Mouse (Mus musculus) gastrocnemius, postnatal 25 days (tissue): ENCODE results near the gene Smim13. TPM values are rescaled to one million over a fixed set of nuclear protein-coding genes. Genes with fewer than 3 reads are reported as not detected.
A peak's percentile ranks its signal among the peaks of the same experiment; 100 is the strongest.
"Not testable (repeated sequence)": the region's sequence is repeated elsewhere in the genome, so short reads cannot be mapped to it uniquely, and the experiment has no call there.

Experiments used
- DNase-seq: peaks from one replicate; pipeline ENCODE4 v3.0.0; 2022
- long read RNA-seq, 2 experiments: library from polyadenylated mRNA; stranded (forward); transcript quantifications; one replicate each; pipeline ENCODE4 v2.0.0; 2021
- total RNA-seq, 2 experiments: library from RNA; stranded (reverse); gene quantifications; 1 replicate in 1 of 2; 2 replicates in 1 of 2; pipeline ENCODE4 v1.2.3; 2021

Gene Smim13
- 10 to 100 TPM; 34.8 to 37.1 TPM for total RNA-seq
- long read RNA-seq, experiment 1, full-length matches to known transcripts = 23 of 30 reads
- long read RNA-seq, experiment 1, partial matches to known transcripts = 0 of 30 reads
- long read RNA-seq, experiment 1, other reads (novel, unspliced or antisense) = 7 of 30 reads
- long read RNA-seq, experiment 2, full-length matches to known transcripts = 30 of 35 reads
- long read RNA-seq, experiment 2, partial matches to known transcripts = 0 of 35 reads
- long read RNA-seq, experiment 2, other reads (novel, unspliced or antisense) = 5 of 35 reads

DNA sequence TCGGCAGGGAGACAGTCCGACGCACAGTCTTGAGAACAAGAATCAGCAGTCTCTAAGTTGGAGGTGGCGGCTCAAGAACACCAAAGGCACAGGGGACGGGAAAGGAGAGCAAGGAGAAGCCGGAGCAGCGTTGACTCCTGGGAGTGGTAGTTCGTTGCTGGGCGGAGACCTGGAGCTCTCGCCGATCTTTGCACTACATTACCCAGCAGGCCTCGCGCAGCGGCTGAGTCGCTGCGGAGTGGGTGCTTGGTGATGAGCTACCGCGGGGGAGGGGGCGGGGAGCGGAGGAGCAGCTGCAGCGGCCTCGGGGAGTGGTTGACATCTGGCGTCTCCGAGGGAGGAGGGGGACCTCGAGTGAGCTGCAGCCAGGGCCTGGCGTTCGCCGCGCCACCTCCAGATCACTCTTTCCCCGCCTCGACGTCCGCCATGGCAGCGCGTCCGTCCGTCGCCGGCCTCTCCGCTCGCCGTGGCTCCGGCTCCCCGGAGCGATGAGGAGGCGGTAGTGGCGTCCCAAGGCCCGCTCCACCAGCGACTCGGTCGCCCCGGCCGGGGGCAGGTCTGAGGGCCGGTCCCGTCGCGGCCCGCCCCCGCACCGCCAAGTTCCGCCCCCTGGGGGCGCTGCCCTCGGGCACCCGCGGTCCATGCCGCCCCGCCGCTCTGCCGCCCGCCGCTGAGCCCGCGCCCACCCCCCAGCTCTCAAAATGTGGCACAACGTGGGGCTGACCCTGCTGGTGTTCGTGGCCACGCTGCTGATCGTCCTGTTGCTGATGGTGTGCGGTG lies at the start of gene Smim13:
Gene Smim13, plus strand, starts transcription at position 307 of the 780 bp plus-strand sequence.
- DNase-seq = peak; percentile 97

DNA sequence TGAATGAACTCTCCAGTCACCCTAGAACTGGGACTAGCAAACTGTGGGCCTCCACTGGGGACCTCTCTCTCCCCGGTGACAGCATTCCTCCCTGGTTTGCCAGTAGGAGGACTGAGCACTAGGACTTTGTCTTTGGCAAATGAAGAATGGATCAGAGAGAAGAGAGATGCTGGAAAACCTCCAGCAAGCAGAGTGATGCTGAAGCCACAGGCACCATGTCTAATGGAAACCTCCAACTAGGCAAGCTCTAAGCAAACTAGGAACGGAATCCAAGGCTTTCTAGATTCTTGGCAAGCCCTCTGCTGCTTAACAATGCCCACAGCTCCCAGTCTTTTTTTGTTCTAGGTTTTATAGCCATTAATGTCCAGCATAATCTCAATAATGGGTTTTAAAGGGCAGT lies 48.8 kb upstream of the Smim13 start:
- DNase-seq = no peak

DNA sequence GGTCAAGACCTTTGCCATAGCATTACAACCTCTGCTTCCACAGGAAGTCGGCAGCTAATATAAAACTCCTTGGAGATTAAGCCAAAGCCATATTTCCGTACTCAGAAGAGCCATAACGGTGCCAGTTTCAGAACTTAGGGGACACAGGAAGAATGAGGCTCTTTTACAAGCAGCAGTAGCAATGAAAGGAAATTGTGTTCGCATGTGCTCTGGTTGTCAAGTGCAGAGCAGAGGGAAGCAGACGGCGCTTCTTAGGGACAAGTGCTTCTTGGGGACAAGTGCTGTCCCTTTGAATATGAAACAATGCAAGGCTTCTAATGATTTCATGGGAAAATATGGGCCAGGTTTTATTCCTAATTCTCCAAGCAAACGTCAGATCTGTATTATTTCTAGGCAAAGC lies 46.4 kb upstream of the Smim13 start:
- DNase-seq = no peak

- DNase-seq = no peak
Observed at GRCm38 (mm10) chr13:41203691-41204090, 46.0 kb upstream of the Smim13 start.

GRCm38 (mm10) chr13:41205568-41205967 lies 44.1 kb upstream of the Smim13 start:
- DNase-seq = not testable (repeated sequence)

GRCm38 (mm10) chr13:41206241-41206640 lies 43.4 kb upstream of the Smim13 start:
- no peak for DNase-seq

DNA sequence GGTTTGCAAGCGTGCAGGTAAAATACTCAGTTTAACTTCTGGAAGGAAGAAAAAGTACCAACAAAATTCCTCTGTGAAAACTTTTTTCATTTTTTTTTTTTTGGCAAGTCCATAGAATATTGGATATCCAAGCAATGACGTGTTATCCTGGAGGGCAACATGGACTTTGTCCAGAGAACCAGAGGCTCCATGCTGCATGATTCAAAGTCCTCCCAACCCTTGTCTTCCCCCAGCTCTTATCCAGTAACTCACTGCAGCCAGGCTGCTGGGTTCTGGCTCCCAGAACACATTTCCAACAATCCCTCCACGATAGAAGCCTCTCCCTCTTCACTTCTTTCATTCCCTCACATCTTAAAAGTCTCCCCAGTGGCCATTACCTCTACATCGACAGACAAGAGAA lies 38.4 kb upstream of the Smim13 start:
- DNase-seq = no peak

DNA sequence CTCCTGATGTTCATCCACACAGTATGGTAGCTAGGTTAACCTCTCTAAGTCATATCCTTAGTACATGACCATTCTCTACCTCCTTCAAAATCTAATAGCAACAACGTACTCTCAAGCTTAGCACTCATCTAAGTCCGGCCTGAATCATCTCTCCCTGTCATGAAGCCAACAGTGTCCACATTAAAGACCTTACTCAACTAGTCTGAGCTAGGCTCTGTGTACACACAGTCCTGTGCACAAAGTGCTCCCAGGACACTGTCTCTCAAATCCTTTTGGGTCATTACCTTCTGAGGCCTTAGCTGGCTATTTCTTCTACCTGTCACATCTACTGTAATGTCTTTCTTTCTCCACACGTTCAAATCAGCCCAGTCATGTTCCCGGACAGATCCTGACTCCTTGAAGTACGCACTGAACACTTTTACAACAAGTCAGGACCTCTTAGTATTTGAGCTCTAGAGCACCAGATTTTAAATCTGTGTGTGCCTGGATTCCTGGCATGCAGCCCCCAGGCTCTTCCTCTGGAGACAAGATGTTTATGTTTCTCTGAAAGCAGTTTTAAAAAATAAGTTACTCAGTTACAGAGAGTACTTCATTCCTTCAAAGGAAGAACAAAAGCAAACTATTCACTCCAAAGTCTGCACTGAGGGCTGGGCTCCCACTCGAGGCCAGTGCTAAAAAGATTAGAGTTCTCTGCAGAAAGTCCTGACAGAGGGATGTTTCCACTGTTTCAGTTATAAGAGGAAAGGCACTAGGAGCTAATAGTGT lies 36.9 kb upstream of the Smim13 start:
- no peak for DNase-seq

DNA sequence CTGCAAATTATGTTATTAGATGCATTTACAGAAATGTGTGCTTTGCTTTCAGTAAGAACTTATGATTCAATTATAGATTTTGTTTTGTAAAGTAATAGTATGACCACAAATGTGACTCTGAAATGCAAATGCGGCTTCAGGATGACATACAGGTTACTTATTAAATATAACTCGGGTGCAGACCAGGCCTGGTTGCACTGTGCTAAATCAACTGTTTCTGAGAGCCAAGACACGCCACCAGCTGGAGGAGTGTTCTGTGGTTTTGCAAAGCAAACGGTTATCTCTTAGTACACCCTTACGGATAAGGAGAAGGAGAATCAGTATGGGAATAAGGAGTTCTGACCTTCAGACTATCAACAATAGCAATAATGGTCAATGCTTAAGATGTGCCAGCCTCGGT lies 34.0 kb upstream of the Smim13 start:
- no peak for DNase-seq

DNA sequence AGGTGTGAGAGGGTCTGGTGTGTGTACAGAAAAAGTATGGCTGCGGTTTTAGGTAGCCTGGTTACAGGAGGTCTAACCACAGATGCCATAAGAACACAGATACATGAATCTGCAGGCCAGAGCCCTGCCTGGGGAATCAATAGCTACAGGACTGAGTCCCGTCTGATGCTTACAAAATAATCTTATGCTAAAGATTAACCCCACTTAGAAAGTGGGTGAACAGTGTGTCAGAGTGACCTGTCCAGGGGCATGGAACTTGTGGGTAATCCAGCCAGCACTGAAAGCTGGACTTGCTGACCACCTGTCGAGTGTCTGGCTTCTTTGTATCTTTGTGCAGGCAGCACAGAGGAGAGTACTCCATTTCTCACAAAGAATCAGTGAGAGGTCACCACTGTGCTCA lies 33.4 kb upstream of the Smim13 start:
- no peak for DNase-seq

DNA sequence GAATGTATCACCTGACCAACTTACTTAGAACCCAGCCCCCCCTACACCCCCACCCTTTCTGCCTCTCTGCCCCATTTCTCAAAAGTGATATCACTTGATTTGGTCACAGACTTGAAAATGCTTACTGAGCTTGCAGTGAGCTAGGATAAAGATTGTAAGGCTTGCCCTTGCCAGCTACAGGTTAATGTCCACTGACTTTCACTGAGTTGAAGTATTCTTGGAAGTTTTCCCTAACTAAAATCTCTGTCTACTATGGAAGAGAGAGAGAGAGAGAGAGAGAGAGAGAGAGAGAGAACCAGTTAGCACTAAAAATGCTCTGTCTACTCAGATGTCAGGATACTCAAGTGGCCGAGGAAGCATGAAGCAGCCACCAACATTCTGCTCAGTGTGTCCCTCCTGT lies 30.6 kb upstream of the Smim13 start:
- no peak for DNase-seq

DNA sequence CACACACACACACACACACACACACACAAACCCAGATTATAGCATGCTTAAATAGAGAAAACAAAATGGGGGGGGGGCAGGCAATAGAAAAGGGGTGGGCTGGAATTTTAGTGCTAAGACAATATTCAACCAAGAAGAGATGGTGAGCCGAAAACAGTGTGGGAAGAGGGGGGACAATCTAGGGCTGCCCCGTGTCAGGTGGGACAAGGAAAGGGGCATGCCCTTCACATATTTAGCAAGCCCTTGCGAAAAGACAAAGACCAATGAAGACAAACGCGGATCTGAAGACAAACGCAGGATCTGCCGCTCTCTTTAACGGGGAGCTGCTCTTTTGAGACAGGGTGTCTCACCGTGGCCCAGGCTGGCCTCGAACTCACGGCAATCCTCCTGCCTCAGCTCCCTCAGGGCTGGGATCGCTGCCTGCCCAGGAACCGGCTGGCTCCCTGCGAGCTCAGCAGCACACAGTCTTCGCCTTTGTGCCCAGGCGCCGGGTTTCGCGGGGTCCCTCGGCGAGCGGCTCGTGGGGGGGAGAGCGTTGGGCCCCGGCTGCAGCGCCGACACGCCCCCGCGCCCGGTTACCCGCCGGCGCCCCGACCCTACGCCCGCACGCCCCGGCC lies 29.8 kb upstream of the Smim13 start:
- DNase-seq = no peak

DNA sequence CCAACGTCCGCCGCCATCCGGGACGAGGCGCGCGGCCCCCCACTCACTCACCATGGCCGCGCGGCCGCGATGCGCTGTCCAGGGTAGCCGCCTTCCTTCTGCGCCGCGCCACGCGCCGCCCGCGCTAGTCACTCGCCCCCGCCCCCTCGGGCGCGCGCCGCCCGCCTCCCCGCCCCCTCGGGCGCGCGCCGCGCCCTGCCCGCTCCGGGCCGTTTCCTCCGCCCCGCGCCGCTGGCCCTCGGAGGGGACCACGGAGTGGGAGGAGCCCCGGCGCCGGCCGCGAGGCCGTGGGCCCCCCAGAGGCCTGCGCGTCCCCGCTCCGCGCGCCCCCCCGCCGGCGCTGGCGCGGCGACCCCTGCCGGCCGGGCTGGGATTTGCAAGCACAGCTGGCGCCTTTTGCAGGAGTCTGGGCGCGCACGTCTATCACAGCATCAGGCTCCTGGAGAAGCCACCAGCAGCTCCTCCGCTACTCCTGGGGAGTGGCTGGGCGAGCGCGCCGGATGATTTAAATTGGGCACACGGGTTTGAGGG lies 29.3 kb upstream of the Smim13 start, which contains the start of gene Elovl2:
Gene Elovl2, minus strand, starts transcription at position 102 of the 531 bp plus-strand sequence.
- peak; percentile 57 for DNase-seq

- no peak for DNase-seq
Observed at GRCm38 (mm10) chr13:41226513-41226912, 23.1 kb upstream of the Smim13 start.

GRCm38 (mm10) chr13:41228060-41228459 lies 21.6 kb upstream of the Smim13 start:
- DNase-seq = no peak

GRCm38 (mm10) chr13:41230256-41230655 lies 19.4 kb upstream of the Smim13 start:
- no peak for DNase-seq

GRCm38 (mm10) chr13:41231389-41231983 lies 18.2 kb upstream of the Smim13 start:
- no peak for DNase-seq

DNA sequence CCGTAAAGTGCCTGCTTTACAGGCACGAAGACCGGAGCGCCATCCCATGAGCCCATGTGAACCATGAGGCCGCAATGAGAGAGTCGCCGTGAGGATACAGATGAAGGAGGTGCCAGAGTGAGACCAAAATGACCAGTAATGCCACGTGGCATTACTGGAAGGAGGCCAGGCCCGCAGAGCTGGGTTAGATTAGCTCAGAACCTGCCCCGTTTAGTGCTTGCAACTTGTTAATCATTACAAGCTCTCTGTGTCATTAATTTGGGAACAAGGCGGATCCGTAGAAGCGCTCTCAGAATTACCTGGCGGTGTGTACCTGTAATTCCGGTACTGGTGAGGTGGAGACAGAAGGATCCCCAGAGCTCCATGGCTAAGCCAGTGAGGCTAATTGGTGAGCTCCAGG lies 17.4 kb upstream of the Smim13 start:
- DNase-seq = no peak

- DNase-seq = no peak
Observed at GRCm38 (mm10) chr13:41233241-41233640, 16.4 kb upstream of the Smim13 start.

DNA sequence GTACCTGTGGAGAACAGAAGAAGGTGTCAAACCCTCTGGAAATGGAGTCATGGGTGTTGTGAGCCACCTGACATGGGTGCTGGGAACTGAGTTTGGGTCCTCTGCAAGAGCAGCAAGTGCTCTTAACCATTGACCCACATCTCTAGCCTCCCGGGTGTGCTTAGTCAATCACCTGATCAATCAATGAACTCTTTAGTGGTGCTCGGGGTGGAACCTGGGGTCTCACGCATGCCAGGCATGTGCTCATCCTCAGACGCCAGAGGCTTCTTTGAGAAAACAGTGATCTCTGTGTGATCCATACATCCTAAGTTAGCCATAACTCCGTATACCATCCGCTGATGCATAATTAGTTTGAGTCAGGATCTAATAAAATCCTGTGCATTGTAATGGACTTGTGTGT lies 14.5 kb upstream of the Smim13 start:
- no peak for DNase-seq

GRCm38 (mm10) chr13:41235845-41236741 lies 13.6 kb upstream of the Smim13 start:
- no peak for DNase-seq
